ENCODE assay signal across 22 mouse cellular contexts in genomic region chr13:28524411-28524810, GRCm38 (mm10).
A peak's percentile ranks its signal among the peaks of the same experiment; 100 is the strongest.
DNase-seq lines count a peak whose midpoint lies in the region; ATAC-seq and TF ChIP-seq lines count a peak whose summit lies in the region.
"Had no signal": no experiment of that assay in that cellular context is flagged by ENCODE, and none has a peak within 500 bp of the region (broad histone marks: within the 10 kb centered on the region; RNA-seq: fewer than 3 reads in every experiment).

No protein-coding gene starts in this region.

- peak overlapping the region; percentile 76 for H3K27ac ChIP-seq in embryonic fibroblast, embryonic 13.5 days (ENCODE audit: insufficient read depth, low read length)
- no peak overlapping the region for H3K27ac ChIP-seq in lung, postnatal 0 days (ENCODE audit: low read length)
- H3K27ac ChIP-seq: embryonic facial prominence, embryonic 13.5 days; embryonic facial prominence, embryonic 15.5 days; forebrain, embryonic 13.5 days; forebrain, embryonic 15.5 days had no signal

- H3K27me3 ChIP-seq in lung, postnatal 0 days (replicated peaks; ENCODE audit: insufficient read depth, low read length), result no peaks in the 10 kb centered on the region
- H3K27me3 ChIP-seq: embryonic facial prominence, embryonic 13.5 days; embryonic facial prominence, embryonic 15.5 days; forebrain, embryonic 13.5 days; forebrain, embryonic 15.5 days had no signal

- H3K4me1 ChIP-seq in embryonic fibroblast, embryonic 13.5 days (ENCODE audit: control insufficient read depth, insufficient read depth, low read length), result peaks cover 10% of the 10 kb centered on the region
- no peaks in the 10 kb centered on the region; the same call in 1 of the 2 replicates for H3K4me1 ChIP-seq in lung, postnatal 0 days (ENCODE audit: insufficient read depth, low read depth, low read length)

- TF ChIP-seq CTCF in embryonic fibroblast, embryonic 13.5 days (IDR thresholded peaks at IDR 0.05; ENCODE audit: borderline replicate concordance, insufficient read depth, low read length), result no peak
- no peak for TF ChIP-seq CTCF in lung, postnatal 0 days (IDR thresholded peaks at IDR 0.05)

- peak; percentile 1 for DNase-seq in kidney, postnatal 10 days
- no peak for DNase-seq in kidney, adult 8-10 months
- DNase-seq in 416B (ENCODE audit: low read depth), result peak; percentile 26
- DNase-seq in heart, adult 18-20 months, result no peak
- DNase-seq in lung, postnatal 0 days (ENCODE audit: low spot score), result no peak
- DNase-seq in spleen, adult 18-20 months, result no peak
- DNase-seq: adrenal gland, adult 2 months; adrenal gland, postnatal 10 days; adrenal gland, postnatal 25 days; cerebellum, adult 11 months; cerebellum, adult 18-20 months; cerebellum, adult 8-10 months; cerebellum, adult 9-11 months; cerebellum, postnatal 14 days; cerebellum, postnatal 36 days; embryo, embryonic 11 days; forebrain, postnatal 0 days had no signal

- ATAC-seq in lung, postnatal 0 days, result no peak
- ATAC-seq: forebrain, embryonic 13.5 days; forebrain, embryonic 15.5 days; forebrain, postnatal 0 days had no signal

- 89% methylated on average over 3 of the region's 3 CpGs for WGBS in lung, postnatal 0 days

- H3K9ac ChIP-seq in lung, postnatal 0 days (replicated peaks; ENCODE audit: low read depth), result no peak overlapping the region
- H3K9ac ChIP-seq: embryonic facial prominence, embryonic 13.5 days; embryonic facial prominence, embryonic 15.5 days; forebrain, embryonic 13.5 days; forebrain, embryonic 15.5 days; forebrain, postnatal 0 days had no signal

- TF ChIP-seq EP300 in lung, postnatal 0 days (IDR thresholded peaks at IDR 0.05), result no peak

- no peaks in the 10 kb centered on the region for H3K36me3 ChIP-seq in lung, postnatal 0 days (ENCODE audit: insufficient read depth, low read length)
- H3K36me3 ChIP-seq: embryonic facial prominence, embryonic 13.5 days; embryonic facial prominence, embryonic 15.5 days; forebrain, embryonic 15.5 days had no signal

- H3K9me3 ChIP-seq in lung, postnatal 0 days (ENCODE audit: low read length), result no peaks in the 10 kb centered on the region
- H3K9me3 ChIP-seq: embryonic facial prominence, embryonic 13.5 days; embryonic facial prominence, embryonic 15.5 days; forebrain, embryonic 13.5 days; forebrain, embryonic 15.5 days had no signal

- H3K4me2 ChIP-seq in lung, postnatal 0 days (replicated peaks; ENCODE audit: low read depth, low read length), result no peak overlapping the region
- H3K4me2 ChIP-seq: embryonic facial prominence, embryonic 13.5 days; embryonic facial prominence, embryonic 15.5 days; forebrain, embryonic 13.5 days; forebrain, embryonic 15.5 days had no signal

- H3K4me3 ChIP-seq in embryonic fibroblast, embryonic 13.5 days (ENCODE audit: insufficient read depth, low read length), result no peak overlapping the region
- no peak overlapping the region for H3K4me3 ChIP-seq in lung, postnatal 0 days (ENCODE audit: low read depth, low read length)
- H3K4me3 ChIP-seq: embryonic facial prominence, embryonic 13.5 days; embryonic facial prominence, embryonic 15.5 days; forebrain, embryonic 13.5 days; forebrain, embryonic 15.5 days had no signal

- no peak for TF ChIP-seq POLR2A in embryonic fibroblast, embryonic 13.5 days (IDR thresholded peaks at IDR 0.05; ENCODE audit: low read depth, low read length)

Comparison
In these comparisons a context has a peak if more than half of its experiments do, and no peak if none do; other contexts are left out.
1. DNase-seq: peak in kidney, postnatal 10 days (single experiment) and 416B (single experiment); none in kidney, adult 8-10 months (0 of 2), heart, adult 18-20 months (0 of 2), lung, postnatal 0 days (single experiment) and spleen, adult 18-20 months (0 of 2).